Mouse (Mus musculus) neural tube, embryonic 14.5 days (tissue): ENCODE measurements at regions not wholly inside any gene's neighbourhood (a gene's known extent, or its start where the extent isn't known, plus 50 kb on each side); places are given as distances from the start of the nearest gene placed in this dataset.

ENCODE experiments used
- ATAC-seq: fragments of 200-750 bp; cut with Nextera tagmentation; 2 replicates; pipeline ENCODE4 v1.8.0; 2017; ENCODE audit warnings: low read depth, mild to moderate bottlenecking, moderate TSS enrichment, moderate library complexity
- H3K27ac ChIP-seq: fragments of 300-500 bp; sonication (generic); 2 replicates; pipeline ENCODE4 v1.5.1; 2014; ENCODE audit warnings: low read depth, mild to moderate bottlenecking, control low read depth, low read length, moderate library complexity, mixed read lengths
- H3K27me3 ChIP-seq: fragments of 300-500 bp; sonication (generic); 2 replicates; pipeline ENCODE4 v1.6.1; 2014; ENCODE audit warnings: low read length; ENCODE audit not compliant: control insufficient read depth, insufficient read depth
- H3K36me3 ChIP-seq: fragments of 300-500 bp; sonication (generic); 2 replicates; pipeline ENCODE4 v1.6.1; 2014; ENCODE audit warnings: low read length, mixed read lengths; ENCODE audit not compliant: control insufficient read depth, insufficient read depth
- H3K4me1 ChIP-seq: fragments of 300-500 bp; sonication (generic); 2 replicates; pipeline ENCODE4 v1.6.1; 2014; ENCODE audit warnings: low read length; ENCODE audit not compliant: control insufficient read depth, insufficient read depth
- H3K4me2 ChIP-seq: fragments of 300-500 bp; sonication (generic); 2 replicates; pipeline ENCODE4 v1.6.1; 2014; ENCODE audit warnings: mild to moderate bottlenecking, low read depth, low read length, control low read depth
- H3K4me3 ChIP-seq: fragments of 300-500 bp; sonication (generic); 2 replicates; pipeline ENCODE4 v1.5.1; 2014; ENCODE audit warnings: low read depth, low read length, control low read depth, mixed read lengths
- H3K9ac ChIP-seq: fragments of 300-500 bp; sonication (generic); replicated peaks from 2 replicates; pipeline ENCODE4 v1.6.1; 2014; ENCODE audit warnings: low read depth, mild to moderate bottlenecking, control low read depth, low read length, mixed read lengths
- H3K9me3 ChIP-seq: fragments of 300-500 bp; sonication (generic); 2 replicates; pipeline ENCODE4 v1.6.1; 2016; ENCODE audit warnings: low read length; ENCODE audit not compliant: control insufficient read depth
- WGBS: fragments of 180-500 bp; shearing (Covaris S2); extraction: QIAGEN DNeasy Blood & Tissue Kit; methylation state at CpG from one replicate; pipeline ENCODE4 v1.1.7; 2014; 5-methylcytosine and 5-hydroxymethylcytosine counted together

GRCm38 (mm10) chr2:57644117-57644516 lies 353.6 kb upstream of the Galnt5 start:
- no peak overlapping the region for H3K27ac ChIP-seq
- no peak for ATAC-seq
- 64% methylated on average over 2 of the region's 2 CpGs for WGBS

GRCm38 (mm10) chr2:57644541-57644940 lies 353.1 kb upstream of the Galnt5 start:
- 87% methylated on average over 2 of the region's 2 CpGs for WGBS

More at GRCm38 (mm10) chr2:57644117-57644516, 353.6 kb upstream of the Galnt5 start:
- no peaks in the 10 kb centered on the region for H3K36me3 ChIP-seq
- H3K4me2 ChIP-seq, result no peak overlapping the region
- H3K27me3 ChIP-seq, result no peaks in the 10 kb centered on the region
- H3K9me3 ChIP-seq, result no peaks in the 10 kb centered on the region
- H3K9ac ChIP-seq, result no peak overlapping the region
- H3K4me3 ChIP-seq, result no peak overlapping the region
- no peaks in the 10 kb centered on the region for H3K4me1 ChIP-seq

GRCm38 (mm10) chr2:57649002-57649401 lies 348.7 kb upstream of the Galnt5 start:
- Histone ChIP-seq H3K4me3 (no peak overlapping the region), H3K9me3 (no peaks in the 10 kb centered on the region), H3K36me3 (no peaks in the 10 kb centered on the region), H3K4me2 (no peak overlapping the region), H3K9ac (no peak overlapping the region), H3K27me3 (no peaks in the 10 kb centered on the region), H3K4me1 (no peaks in the 10 kb centered on the region), H3K27ac (no peak overlapping the region)
- WGBS, result 81% methylated on average over 4 of the region's 4 CpGs
- no peak for ATAC-seq

More at GRCm38 (mm10) chr2:57644541-57644940, 353.1 kb upstream of the Galnt5 start:
- Histone ChIP-seq H3K27me3 (no peaks in the 10 kb centered on the region), H3K4me2 (no peak overlapping the region), H3K4me1 (no peaks in the 10 kb centered on the region), H3K27ac (no peak overlapping the region), H3K4me3 (no peak overlapping the region), H3K9me3 (no peaks in the 10 kb centered on the region), H3K9ac (no peak overlapping the region), H3K36me3 (no peaks in the 10 kb centered on the region)
- no peak for ATAC-seq

DNA sequence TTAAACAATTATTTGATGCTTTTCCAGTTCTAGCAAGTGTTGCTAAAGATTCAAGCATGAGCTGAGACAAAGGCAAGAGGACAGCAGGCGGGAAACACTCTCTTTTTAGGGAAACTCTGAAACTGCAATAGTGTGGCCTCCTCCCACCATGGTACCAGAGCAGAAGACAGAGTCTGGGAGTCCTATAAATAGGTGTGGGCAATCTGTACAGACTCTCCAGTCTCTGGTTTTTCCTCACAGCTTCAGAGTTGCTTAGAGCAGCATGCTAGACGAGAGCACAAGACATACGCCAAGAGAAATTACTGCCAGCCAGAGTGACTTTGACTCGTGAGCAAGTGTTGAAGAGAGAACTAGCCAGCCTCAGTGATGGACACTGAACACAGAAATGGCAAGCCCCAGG lies 340.3 kb upstream of the Galnt5 start:
- Histone ChIP-seq H3K9me3 (no peaks in the 10 kb centered on the region), H3K4me2 (no peak overlapping the region), H3K27me3 (no peaks in the 10 kb centered on the region), H3K27ac (no peak overlapping the region), H3K4me3 (no peak overlapping the region), H3K36me3 (no peaks in the 10 kb centered on the region), H3K4me1 (no peaks in the 10 kb centered on the region), H3K9ac (no peak overlapping the region)
- 83% methylated on average over 4 of the region's 4 CpGs for WGBS
- ATAC-seq, result no peak

DNA sequence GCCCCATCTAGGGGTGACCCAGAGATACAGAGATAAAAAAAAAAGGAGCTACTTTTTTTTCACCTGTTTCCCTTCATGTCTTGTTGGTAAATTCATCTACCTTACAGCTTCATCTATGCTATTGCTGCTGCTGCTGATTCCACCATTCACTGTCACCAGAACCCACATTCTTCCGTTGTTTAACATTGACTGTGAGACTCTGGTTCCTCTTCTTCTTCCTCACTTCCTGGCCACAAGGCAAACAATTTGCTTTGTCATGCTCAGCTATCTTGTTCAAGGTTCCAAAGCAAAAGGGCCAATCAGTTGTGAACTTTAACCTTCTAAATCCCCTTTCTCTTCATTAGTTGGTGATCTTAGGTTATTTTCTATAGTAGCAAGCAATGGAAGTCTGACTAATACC lies 335.8 kb upstream of the Galnt5 start:
- no peak for ATAC-seq
- no peaks in the 10 kb centered on the region for H3K36me3 ChIP-seq
- no peak overlapping the region for H3K4me3 ChIP-seq
- no peak overlapping the region for H3K9ac ChIP-seq
- no peak overlapping the region for H3K4me2 ChIP-seq
- WGBS, result 88% methylated on average over 1 of the region's 1 CpGs
- no peaks in the 10 kb centered on the region for H3K4me1 ChIP-seq
- H3K27me3 ChIP-seq, result no peaks in the 10 kb centered on the region
- no peaks in the 10 kb centered on the region for H3K9me3 ChIP-seq
- no peak overlapping the region for H3K27ac ChIP-seq

- no peaks in the 10 kb centered on the region for H3K36me3 ChIP-seq
- no peak for ATAC-seq
- 46% methylated on average over 3 of the region's 3 CpGs for WGBS
These were observed 325.6 kb upstream of the Galnt5 start for GRCm38 (mm10) chr2:57672007-57672643.

GRCm38 (mm10) chr2:57689877-57690276 lies 307.8 kb upstream of the Galnt5 start:
- H3K9ac ChIP-seq, result no peak overlapping the region
- H3K4me1 ChIP-seq, result no peaks in the 10 kb centered on the region
- H3K9me3 ChIP-seq, result no peaks in the 10 kb centered on the region
- H3K36me3 ChIP-seq, result no peaks in the 10 kb centered on the region
- H3K27ac ChIP-seq, result no peak overlapping the region
- H3K4me2 ChIP-seq, result no peak overlapping the region
- H3K27me3 ChIP-seq, result no peaks in the 10 kb centered on the region
- 83% methylated on average over 3 of the region's 3 CpGs for WGBS
- ATAC-seq, result no peak
- H3K4me3 ChIP-seq, result no peak overlapping the region

More at GRCm38 (mm10) chr2:57672007-57672643, 325.6 kb upstream of the Galnt5 start:
- H3K4me2 ChIP-seq, result no peak overlapping the region
- no peaks in the 10 kb centered on the region for H3K9me3 ChIP-seq
- no peaks in the 10 kb centered on the region for H3K4me1 ChIP-seq
- H3K27ac ChIP-seq, result no peak overlapping the region
- no peaks in the 10 kb centered on the region for H3K27me3 ChIP-seq
- no peak overlapping the region for H3K9ac ChIP-seq
- H3K4me3 ChIP-seq, result no peak overlapping the region

GRCm38 (mm10) chr2:57696992-57697772 lies 300.5 kb upstream of the Galnt5 start:
- 29% methylated on average over 11 of the region's 11 CpGs for WGBS
- H3K27me3 ChIP-seq, result no peaks in the 10 kb centered on the region
- H3K27ac ChIP-seq, result no peak overlapping the region
- no peaks in the 10 kb centered on the region for H3K36me3 ChIP-seq
- ATAC-seq, result peak; percentile 15; the same call in 1 of the 2 replicates
- no peaks in the 10 kb centered on the region for H3K4me1 ChIP-seq
- peak overlapping the region; percentile 39 for H3K4me2 ChIP-seq
- H3K4me3 ChIP-seq, result no peak overlapping the region; the same call in 1 of the 2 replicates
- no peak overlapping the region for H3K9ac ChIP-seq
- H3K9me3 ChIP-seq, result no peaks in the 10 kb centered on the region

DNA sequence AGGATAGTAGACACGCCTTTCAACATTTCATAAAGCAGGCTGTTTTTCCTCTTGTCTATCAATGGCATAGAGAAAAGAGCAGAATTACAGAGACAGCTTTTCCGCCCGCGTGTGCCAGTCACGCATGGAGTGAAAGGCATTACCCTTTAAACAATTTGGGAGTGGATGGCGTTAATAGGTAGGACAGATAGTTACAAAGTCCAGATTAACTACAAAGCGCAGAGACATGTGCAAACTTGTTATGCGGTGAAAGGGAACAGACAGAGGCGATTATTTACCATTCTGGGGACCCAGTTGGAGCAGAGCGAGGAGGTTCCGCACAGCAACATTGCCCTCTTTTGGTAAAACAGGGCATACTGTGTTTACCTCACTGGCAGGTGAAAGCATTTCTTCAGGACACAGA lies 299.0 kb upstream of the Galnt5 start:
- Histone ChIP-seq H3K4me3 (peak overlapping the region; percentile 32), H3K9ac (no peak overlapping the region; the same call in 1 of the 2 replicates), H3K27me3 (no peaks in the 10 kb centered on the region), H3K4me2 (peak overlapping the region; percentile 56), H3K36me3 (no peaks in the 10 kb centered on the region), H3K9me3 (no peaks in the 10 kb centered on the region), H3K27ac (no peak overlapping the region), H3K4me1 (no peaks in the 10 kb centered on the region)
- WGBS, result 4% methylated on average over 11 of the region's 11 CpGs
- peak; percentile 92 for ATAC-seq
